Mouse (Mus musculus): ENCODE data around the gene Sh3rf3. TPM values are rescaled to one million over a fixed set of nuclear protein-coding genes. Genes with fewer than 3 reads are reported as not detected.
"Not testable (repeated sequence)": the region's sequence is repeated elsewhere in the genome, so short reads cannot be mapped to it uniquely, and the experiment has no call there.

Sh3rf3 gene
- polyA plus RNA-seq, 1 experiment from 2014 or later = 0.23 TPM

DNA sequence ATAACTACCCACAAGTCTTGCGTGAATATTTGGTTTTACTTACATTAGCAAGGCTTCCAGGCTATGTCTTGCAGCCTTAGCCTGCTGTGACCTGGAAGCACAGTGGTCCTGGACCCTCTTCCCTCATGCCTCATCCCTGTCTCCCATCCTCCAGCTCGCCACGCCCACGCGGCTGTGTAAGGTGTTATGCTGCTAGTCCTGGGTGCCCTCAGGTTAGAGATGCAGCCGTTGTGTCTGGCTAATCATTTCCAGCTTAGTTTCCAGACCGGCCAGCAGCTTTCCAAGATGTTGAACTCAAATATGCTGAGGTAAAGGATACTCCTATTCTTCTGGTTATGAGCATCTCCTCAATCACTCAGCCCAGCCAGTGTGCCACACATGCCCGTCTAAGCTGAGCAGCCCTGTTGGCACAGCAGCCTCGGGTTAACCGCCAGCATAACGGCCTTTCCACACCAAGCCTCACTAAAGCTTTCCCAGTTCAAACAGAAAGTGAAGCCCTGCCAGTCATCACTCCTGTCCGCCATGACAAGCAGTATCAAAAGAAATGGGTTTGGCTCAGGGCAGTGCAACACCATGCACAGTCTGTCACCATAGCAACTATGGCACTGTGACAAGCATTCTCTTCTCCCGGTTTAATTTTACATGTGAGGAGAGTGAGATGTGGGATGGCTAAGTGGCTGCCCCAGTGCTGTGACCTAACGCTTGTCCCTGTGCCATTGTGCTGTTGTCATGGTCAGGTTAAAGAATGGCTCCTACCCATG is 276.9 kb downstream of the Sh3rf3 start:
- no peaks in the 10 kb centered on the region for H3K9me3 ChIP-seq
- H3K4me3 ChIP-seq = no peak overlapping the region
- no peak overlapping the region for H3K27ac ChIP-seq (replicated peaks)
- H3K4me2 ChIP-seq = no peak overlapping the region
- peaks cover 12% of the 10 kb centered on the region for H3K4me1 ChIP-seq
- ATAC-seq (ENCODE audit: extremely low read depth, insufficient number of reproducible peaks, low FRiP score, low TSS enrichment) = no peak
- H3K36me3 ChIP-seq = no peaks in the 10 kb centered on the region
- no peak overlapping the region for H3K9ac ChIP-seq
- H3K27me3 ChIP-seq (replicated peaks) = peaks cover 21% of the 10 kb centered on the region
- 72% methylated on average over 14 of the region's 14 CpGs for WGBS

DNA sequence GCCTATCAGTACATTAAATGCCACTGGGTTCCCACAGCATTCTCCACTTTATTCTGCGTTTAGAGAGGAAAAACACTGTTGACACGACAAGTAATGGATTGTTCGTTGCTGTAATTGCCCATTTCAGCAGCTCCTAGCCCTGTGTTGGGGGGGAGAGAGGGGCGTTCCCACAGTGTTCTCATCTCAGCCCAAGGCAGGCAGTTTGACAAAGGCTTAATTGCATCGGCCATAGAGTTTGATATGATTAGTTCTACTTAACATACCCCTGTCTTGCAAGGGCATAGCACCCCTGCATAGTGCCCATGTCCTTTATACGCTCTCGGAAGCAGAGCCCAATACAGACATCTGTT is 277.4 kb downstream of the Sh3rf3 start:
- H3K27me3 ChIP-seq (replicated peaks) = peaks cover 19% of the 10 kb centered on the region
- no peaks in the 10 kb centered on the region for H3K9me3 ChIP-seq
- H3K27ac ChIP-seq (replicated peaks) = no peak overlapping the region
- H3K4me1 ChIP-seq = peaks cover 12% of the 10 kb centered on the region
- no peak overlapping the region for H3K4me3 ChIP-seq
- no peak overlapping the region for H3K9ac ChIP-seq
- ATAC-seq (ENCODE audit: extremely low read depth, insufficient number of reproducible peaks, low FRiP score, low TSS enrichment) = no peak
- no peaks in the 10 kb centered on the region for H3K36me3 ChIP-seq
- 75% methylated on average over 7 of the region's 7 CpGs for WGBS
- no peak overlapping the region for H3K4me2 ChIP-seq

DNA sequence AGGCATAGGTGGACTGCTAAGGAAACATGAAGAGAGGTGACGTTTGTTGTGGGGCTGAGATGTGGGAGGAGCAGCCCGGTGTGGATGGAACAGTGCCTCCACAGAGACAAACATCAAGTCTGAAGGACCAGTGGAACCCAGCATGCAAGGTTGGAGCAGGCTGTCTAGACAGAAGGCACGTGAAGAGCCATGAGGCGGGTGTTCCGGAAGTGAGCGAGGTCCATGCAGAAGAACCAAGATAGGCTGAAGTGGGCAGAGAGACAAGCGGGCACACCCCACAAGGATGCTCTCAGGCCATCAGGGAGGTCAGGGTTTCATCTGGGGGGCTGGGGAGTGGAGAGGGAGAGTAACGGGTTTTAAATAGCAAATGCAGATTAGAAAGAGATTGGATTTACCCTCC is 278.4 kb downstream of the Sh3rf3 start:
- Histone ChIP-seq H3K36me3 (no peaks in the 10 kb centered on the region), H3K4me2 (no peak overlapping the region), H3K9me3 (no peaks in the 10 kb centered on the region), H3K9ac (no peak overlapping the region), H3K4me3 (no peak overlapping the region), H3K4me1 (peaks cover 12% of the 10 kb centered on the region), H3K27ac (replicated peaks) (no peak overlapping the region), H3K27me3 (replicated peaks) (peaks cover 18% of the 10 kb centered on the region)
- ATAC-seq (ENCODE audit: extremely low read depth, insufficient number of reproducible peaks, low FRiP score, low TSS enrichment) = no peak
- WGBS = 77% methylated on average over 8 of the region's 8 CpGs

DNA sequence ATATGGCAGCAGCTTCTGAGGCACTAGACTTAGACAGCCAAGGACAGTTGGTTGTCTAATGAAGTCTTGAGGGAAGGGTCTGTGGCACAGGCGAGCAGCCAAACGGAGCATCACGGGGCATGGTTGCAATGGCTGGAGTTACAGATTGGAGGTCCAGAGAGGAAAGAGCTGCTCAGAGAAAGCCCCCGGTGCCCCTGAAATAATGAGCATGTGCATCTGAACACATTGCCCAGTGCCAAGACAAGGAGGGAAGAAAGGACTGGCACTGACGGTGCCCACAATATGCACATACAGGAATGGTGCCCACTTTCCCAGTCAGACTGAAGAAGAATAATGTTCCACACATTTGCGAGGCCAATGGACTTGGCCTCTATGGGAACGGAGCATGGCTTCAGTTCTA is 278.8 kb downstream of the Sh3rf3 start:
- peaks cover 18% of the 10 kb centered on the region for H3K27me3 ChIP-seq (replicated peaks)
- no peak for ATAC-seq (ENCODE audit: extremely low read depth, insufficient number of reproducible peaks, low FRiP score, low TSS enrichment)
- no peak overlapping the region for H3K27ac ChIP-seq (replicated peaks)
- no peaks in the 10 kb centered on the region for H3K36me3 ChIP-seq
- no peak overlapping the region for H3K4me2 ChIP-seq
- H3K4me1 ChIP-seq = peaks cover 12% of the 10 kb centered on the region
- WGBS = 83% methylated on average over 7 of the region's 7 CpGs
- H3K4me3 ChIP-seq = no peak overlapping the region
- H3K9me3 ChIP-seq = no peaks in the 10 kb centered on the region
- no peak overlapping the region for H3K9ac ChIP-seq

DNA sequence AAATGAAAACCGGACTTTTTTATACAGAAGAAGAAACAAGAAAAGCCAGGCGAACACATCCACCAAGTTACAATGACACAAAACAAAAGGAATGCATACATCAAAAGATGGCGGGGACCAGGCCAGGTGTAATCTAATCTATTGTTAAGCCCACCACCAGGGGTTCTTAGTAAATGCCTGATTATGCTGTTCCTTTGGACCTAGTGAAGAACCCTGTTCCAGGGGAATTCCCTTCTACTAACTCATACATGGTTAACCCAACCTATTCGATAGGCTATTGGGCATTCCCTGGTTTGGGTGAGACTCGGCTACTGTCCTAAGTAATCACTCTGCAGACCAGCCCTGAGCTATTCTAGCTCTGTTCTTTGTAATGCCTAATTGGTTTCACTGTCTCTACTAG is 289.9 kb downstream of the Sh3rf3 start:
- H3K27ac ChIP-seq (replicated peaks); H3K9ac ChIP-seq; H3K4me3 ChIP-seq; H3K36me3 ChIP-seq; H3K9me3 ChIP-seq; H3K4me1 ChIP-seq; ATAC-seq (ENCODE audit: extremely low read depth, insufficient number of reproducible peaks, low FRiP score, low TSS enrichment); H3K4me2 ChIP-seq: not testable (repeated sequence)
- peaks cover 16% of the 10 kb centered on the region; the same call in 1 of the 2 replicates for H3K27me3 ChIP-seq (replicated peaks)
- 80% methylated on average over 5 of the region's 5 CpGs for WGBS

DNA sequence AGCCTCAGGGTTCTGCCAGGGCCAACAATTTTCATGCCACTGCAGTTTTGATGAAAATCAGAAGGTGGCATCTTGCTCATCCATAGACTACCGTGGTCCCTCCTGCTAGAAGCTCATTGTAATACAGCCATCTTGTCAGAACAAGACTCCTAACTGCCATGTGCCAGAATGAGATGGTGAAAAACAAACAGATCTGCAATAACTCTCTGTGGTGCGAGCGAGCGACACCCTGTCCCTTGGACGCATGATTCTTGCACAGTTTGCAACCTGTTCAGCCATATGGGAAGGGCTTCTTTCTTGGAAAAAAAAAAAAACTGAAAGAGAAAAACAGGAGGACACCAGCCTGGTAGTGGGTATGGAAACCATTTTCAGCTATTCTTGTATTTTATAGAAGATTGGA is 291.5 kb downstream of the Sh3rf3 start:
- Histone ChIP-seq H3K4me1 (no peaks in the 10 kb centered on the region), H3K36me3 (no peaks in the 10 kb centered on the region), H3K27me3 (replicated peaks) (peaks cover 16% of the 10 kb centered on the region; the same call in 1 of the 2 replicates), H3K27ac (replicated peaks) (no peak overlapping the region), H3K9me3 (no peaks in the 10 kb centered on the region), H3K9ac (no peak overlapping the region), H3K4me2 (no peak overlapping the region), H3K4me3 (no peak overlapping the region)
- 84% methylated on average over 5 of the region's 5 CpGs for WGBS
- ATAC-seq (ENCODE audit: extremely low read depth, insufficient number of reproducible peaks, low FRiP score, low TSS enrichment) = no peak

DNA sequence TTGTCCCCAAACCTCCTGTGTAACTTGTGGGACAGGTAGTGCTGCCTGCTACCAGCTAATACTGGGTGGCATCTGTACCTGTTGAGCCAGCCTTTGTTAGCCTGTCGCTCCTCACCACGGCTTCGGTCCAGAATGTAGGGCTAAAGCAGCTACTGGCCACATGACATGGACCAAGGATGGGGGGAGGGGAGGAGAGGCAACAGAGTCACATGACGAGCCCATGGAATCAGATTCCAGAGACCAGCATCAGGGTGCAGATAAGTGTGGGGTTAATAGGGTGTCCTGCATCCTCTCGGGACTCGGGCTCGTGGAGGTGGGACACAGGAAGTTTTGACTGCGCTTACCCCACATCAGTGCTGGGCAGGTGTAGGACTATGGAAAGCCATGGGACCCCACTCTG is 292.7 kb downstream of the Sh3rf3 start:
- Histone ChIP-seq H3K27me3 (replicated peaks) (peaks cover 16% of the 10 kb centered on the region; the same call in 1 of the 2 replicates), H3K9ac (no peak overlapping the region), H3K9me3 (no peaks in the 10 kb centered on the region), H3K27ac (replicated peaks) (no peak overlapping the region), H3K4me1 (no peaks in the 10 kb centered on the region), H3K4me3 (no peak overlapping the region), H3K36me3 (no peaks in the 10 kb centered on the region), H3K4me2 (no peak overlapping the region)
- 76% methylated on average over 8 of the region's 8 CpGs for WGBS
- ATAC-seq (ENCODE audit: extremely low read depth, insufficient number of reproducible peaks, low FRiP score, low TSS enrichment) = no peak

DNA sequence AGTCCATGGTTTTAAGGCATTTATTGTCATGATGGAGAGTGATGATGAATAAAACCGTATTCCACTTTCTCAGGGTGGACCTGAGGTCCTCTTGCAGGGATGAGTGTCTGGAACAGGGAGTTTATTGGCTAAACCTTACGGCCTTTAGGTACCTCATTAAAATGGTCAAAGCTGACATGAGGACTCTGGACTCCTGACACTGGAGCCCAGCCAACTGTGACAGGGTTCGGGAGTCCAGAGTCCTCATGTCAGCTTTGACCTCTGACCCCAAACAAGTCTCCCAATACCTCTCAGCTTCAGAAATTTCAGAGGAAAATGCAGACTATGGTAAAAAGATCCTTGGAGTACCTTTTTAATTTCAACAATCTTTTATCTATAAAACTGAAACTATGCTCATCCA is 293.5 kb downstream of the Sh3rf3 start:
- Histone ChIP-seq H3K9me3 (no peaks in the 10 kb centered on the region), H3K36me3 (no peaks in the 10 kb centered on the region), H3K4me1 (no peaks in the 10 kb centered on the region), H3K27me3 (replicated peaks) (peaks cover 16% of the 10 kb centered on the region; the same call in 1 of the 2 replicates), H3K27ac (replicated peaks) (no peak overlapping the region), H3K9ac (no peak overlapping the region), H3K4me3 (no peak overlapping the region), H3K4me2 (no peak overlapping the region)
- 72% methylated on average over 3 of the region's 3 CpGs for WGBS
- no peak for ATAC-seq (ENCODE audit: extremely low read depth, insufficient number of reproducible peaks, low FRiP score, low TSS enrichment)

DNA sequence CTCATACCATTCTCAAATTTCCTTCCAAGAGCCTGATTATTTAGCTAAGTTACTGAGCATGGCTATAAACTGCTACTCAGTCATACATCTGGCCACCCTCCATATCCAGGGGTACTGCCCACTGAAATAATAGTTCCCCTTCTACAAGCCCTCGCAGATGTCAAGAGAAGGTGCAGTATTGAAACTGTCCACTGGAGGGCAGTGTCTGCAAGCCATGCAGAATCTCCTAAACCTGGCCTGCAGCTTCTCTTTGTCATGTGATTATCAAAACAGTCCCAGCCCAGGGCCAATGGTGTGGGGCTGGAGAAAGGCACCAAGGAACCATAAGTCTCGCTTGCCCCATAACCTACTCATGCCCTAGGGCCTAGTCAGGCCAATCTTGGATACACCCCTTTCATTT is 295.9 kb downstream of the Sh3rf3 start:
- no peak for ATAC-seq (ENCODE audit: extremely low read depth, insufficient number of reproducible peaks, low FRiP score, low TSS enrichment)
- peaks cover 19% of the 10 kb centered on the region for H3K27me3 ChIP-seq (replicated peaks)
- no peak overlapping the region for H3K9ac ChIP-seq
- H3K4me2 ChIP-seq = no peak overlapping the region
- H3K4me3 ChIP-seq = no peak overlapping the region
- H3K27ac ChIP-seq (replicated peaks) = no peak overlapping the region
- H3K4me1 ChIP-seq = no peaks in the 10 kb centered on the region
- WGBS = 29% methylated on average over 2 of the region's 2 CpGs
- H3K36me3 ChIP-seq = no peaks in the 10 kb centered on the region
- no peaks in the 10 kb centered on the region for H3K9me3 ChIP-seq

DNA sequence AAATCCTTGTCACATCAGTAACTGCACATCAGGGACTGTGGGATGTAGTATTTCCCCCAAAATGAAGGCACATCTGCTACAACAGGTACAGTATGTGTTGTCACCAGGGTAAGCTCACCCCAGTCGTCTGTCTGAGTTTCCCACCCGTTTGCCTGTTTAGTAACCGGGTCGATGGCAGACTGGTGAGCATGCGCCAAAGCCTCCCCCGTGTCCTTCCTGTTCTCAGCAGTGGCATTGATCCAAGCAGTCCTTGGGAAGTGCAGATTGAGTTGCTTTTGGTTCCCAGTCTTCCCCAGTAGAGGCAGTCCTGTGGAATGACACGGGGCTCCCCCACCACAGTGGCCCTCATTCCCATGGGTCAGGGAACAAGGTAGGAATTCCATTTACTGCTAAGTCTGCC is 297.2 kb downstream of the Sh3rf3 start:
- ATAC-seq (ENCODE audit: extremely low read depth, insufficient number of reproducible peaks, low FRiP score, low TSS enrichment) = no peak
- WGBS = 90% methylated on average over 7 of the region's 7 CpGs
- H3K27ac ChIP-seq (replicated peaks) = no peak overlapping the region
- peaks cover 13% of the 10 kb centered on the region for H3K4me1 ChIP-seq
- no peak overlapping the region for H3K4me3 ChIP-seq
- no peak overlapping the region for H3K9ac ChIP-seq
- no peaks in the 10 kb centered on the region for H3K9me3 ChIP-seq
- no peak overlapping the region for H3K4me2 ChIP-seq
- H3K36me3 ChIP-seq = no peaks in the 10 kb centered on the region
- H3K27me3 ChIP-seq (replicated peaks) = peaks cover 13% of the 10 kb centered on the region

DNA sequence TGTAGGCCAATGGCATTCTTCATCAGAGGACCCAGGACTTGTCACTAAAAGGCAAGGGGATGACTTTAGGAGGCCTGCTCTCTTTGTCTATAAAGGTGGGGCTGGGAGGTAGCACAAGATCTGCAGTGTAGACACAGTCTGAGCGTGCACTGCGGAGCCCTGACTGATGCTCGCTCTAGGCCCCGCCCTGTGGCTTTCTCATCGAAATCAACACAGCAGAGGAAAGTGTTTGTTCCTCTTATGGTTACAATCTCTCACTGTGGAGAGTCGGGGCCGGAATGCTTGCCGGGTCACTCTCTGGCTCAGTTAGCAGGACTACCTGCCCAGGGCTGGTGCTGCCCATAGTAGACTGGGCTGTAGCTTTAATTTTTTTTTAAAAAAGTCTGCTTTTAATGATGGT is 299.6 kb downstream of the Sh3rf3 start:
- Histone ChIP-seq H3K4me1 (peaks cover 15% of the 10 kb centered on the region), H3K4me3 (no peak overlapping the region), H3K4me2 (no peak overlapping the region), H3K36me3 (no peaks in the 10 kb centered on the region), H3K9me3 (no peaks in the 10 kb centered on the region), H3K27ac (replicated peaks) (no peak overlapping the region), H3K9ac (no peak overlapping the region), H3K27me3 (replicated peaks) (peaks cover 8% of the 10 kb centered on the region; the same call in 1 of the 2 replicates)
- 83% methylated on average over 8 of the region's 8 CpGs for WGBS
- ATAC-seq (ENCODE audit: extremely low read depth, insufficient number of reproducible peaks, low FRiP score, low TSS enrichment) = no peak

DNA sequence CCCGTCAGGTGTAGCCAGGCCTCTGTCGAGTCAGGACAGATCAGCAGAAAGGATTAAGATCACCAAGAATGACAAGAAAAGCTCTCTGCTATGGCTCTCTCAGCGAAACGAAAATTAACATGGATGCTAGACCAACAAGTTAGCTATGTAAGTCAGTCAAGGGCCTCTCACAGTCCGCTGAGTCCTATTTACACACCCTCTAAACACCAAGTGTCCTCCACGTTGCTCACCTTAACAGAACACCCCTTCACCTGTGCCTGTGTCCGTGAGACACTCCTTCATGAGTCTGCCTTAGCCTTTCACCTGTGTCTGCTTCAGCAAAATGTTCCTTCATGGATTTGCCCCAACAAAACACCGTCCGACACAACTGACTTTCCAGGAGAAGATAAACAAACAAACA is 300.2 kb downstream of the Sh3rf3 start:
- no peak overlapping the region for H3K27ac ChIP-seq (replicated peaks)
- no peaks in the 10 kb centered on the region for H3K36me3 ChIP-seq
- ATAC-seq (ENCODE audit: extremely low read depth, insufficient number of reproducible peaks, low FRiP score, low TSS enrichment) = no peak
- WGBS = 77% methylated on average over 9 of the region's 9 CpGs
- no peak overlapping the region for H3K9ac ChIP-seq
- no peak overlapping the region for H3K4me3 ChIP-seq
- H3K4me2 ChIP-seq = no peak overlapping the region
- peaks cover 15% of the 10 kb centered on the region for H3K4me1 ChIP-seq
- H3K27me3 ChIP-seq (replicated peaks) = peaks cover 8% of the 10 kb centered on the region; the same call in 1 of the 2 replicates
- H3K9me3 ChIP-seq = no peaks in the 10 kb centered on the region

All from heart, embryonic 13.5 days (tissue).